Mouse (Mus musculus) brain, embryonic 14.5 days (tissue): ENCODE measurements around the gene Hist1h3e. TPM values are rescaled to one million over a fixed set of nuclear protein-coding genes. Genes with fewer than 3 reads are reported as not detected.

ENCODE experiments used
- DNase-seq: peaks from one replicate; pipeline ENCODE4 v3.0.0-alpha.2; 2011; ENCODE audit warnings: low read depth
- CTCF ChIP-seq: fragments of 200-500 bp; IDR thresholded peaks from 2 replicates; pipeline ENCODE4 v1.5.1; 2012; ENCODE audit warnings: inconsistent platforms, mild to moderate bottlenecking, moderate library complexity, borderline replicate concordance; ENCODE audit not compliant: insufficient read depth, insufficient read length; ENCODE audit errors: extremely low read depth
- POLR2A ChIP-seq: fragments of 200-500 bp; IDR thresholded peaks from 2 replicates; pipeline ENCODE4 v1.6.1; 2012; ENCODE audit warnings: mild to moderate bottlenecking, inconsistent platforms, borderline replicate concordance; ENCODE audit not compliant: poor library complexity, insufficient read depth, insufficient read length, severe bottlenecking; ENCODE audit errors: extremely low read depth
- polyA plus RNA-seq: library from polyadenylated mRNA; depleted of rRNA; stranded (reverse); fragments of >200 nt; gene quantifications from 2 replicates; pipeline ENCODE4 v1.2.3, GENCODE M21; 2012

Hist1h3e gene
- polyA plus RNA-seq, 1 experiment = 34.2 TPM

- no peak for TF ChIP-seq CTCF
- no peak for TF ChIP-seq POLR2A
- peak; percentile 42 for DNase-seq
Observed at GRCm38 (mm10) chr13:23536076-23536822, 25.9 kb downstream of the Hist1h3e start.

DNA sequence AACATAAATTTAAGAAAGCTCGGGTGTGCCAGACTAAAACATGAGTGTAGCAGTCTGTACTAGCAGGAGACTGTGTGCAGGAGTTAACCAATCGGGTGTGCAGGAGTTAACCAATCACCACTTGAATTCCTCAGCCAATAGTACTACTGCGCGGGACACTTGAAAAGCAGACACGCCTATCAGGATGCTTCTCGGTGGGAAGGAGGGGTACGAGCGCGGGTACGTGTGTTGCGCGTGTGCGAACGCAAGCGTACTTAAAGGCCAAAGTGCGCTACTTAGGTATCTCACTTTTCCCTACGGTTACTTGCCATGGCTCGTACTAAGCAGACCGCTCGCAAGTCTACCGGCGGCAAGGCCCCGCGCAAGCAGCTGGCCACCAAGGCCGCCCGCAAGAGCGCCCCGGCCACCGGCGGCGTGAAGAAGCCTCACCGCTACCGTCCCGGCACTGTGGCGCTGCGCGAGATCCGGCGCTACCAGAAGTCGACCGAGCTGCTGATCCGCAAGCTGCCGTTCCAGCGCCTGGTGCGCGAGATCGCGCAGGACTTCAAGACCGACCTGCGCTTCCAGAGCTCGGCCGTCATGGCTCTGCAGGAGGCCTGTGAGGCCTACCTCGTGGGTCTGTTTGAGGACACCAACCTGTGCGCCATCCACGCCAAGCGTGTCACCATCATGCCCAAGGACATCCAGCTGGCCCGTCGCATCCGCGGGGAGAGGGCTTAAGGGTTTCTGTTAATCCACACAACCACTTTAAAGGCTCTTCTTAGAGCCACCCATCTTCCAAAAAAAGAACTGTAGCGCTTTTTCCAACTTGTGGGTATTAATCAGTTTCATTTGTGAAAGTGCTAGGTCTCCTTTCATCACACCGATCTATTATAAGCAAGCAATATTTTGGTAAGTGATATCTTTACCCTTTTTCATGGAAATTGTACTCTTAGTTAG lies 26.8 kb downstream of the Hist1h3e start, which contains the start of gene Hist1h3g:
Hist1h3g (plus strand) TSS at position 286 of the 939 bp plus-strand sequence.
- DNase-seq = peak; percentile 99
- TF ChIP-seq POLR2A = peak; percentile 25; the same call in 1 of the 2 replicates

GRCm38 (mm10) chr13:23534368-23535131 lies 27.6 kb downstream of the Hist1h3e start:
- DNase-seq = no peak
- TF ChIP-seq POLR2A = no peak
- TF ChIP-seq CTCF = no peak

DNA sequence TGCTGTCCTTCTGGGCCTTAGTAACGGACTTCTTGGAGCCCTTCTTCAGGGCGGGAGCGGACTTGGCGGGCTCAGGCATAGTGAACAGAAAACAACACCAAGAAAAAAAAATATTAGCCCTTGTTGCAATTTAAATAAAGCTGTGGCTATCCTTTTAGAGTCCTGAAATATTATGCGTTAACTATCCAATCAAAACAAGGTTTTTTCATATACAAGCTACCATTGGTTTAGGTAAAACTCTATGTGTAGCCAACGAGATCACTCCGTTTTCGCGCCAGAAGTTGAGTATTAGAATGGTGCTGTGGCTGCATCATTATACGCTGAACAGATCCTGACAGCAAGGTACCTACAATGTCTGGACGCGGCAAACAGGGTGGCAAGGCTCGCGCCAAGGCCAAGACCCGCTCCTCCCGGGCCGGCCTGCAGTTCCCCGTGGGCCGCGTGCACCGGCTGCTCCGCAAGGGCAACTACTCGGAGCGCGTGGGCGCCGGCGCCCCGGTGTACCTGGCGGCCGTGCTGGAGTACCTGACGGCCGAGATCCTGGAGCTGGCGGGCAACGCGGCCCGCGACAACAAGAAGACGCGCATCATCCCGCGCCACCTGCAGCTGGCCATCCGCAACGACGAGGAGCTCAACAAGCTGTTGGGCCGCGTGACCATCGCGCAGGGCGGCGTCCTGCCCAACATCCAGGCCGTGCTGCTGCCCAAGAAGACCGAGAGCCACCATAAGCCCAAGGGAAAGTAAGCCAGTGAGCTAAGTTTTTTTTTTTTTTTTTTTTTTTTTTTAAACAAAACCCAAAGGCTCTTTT lies 28.4 kb downstream of the Hist1h3e start, which contains the start of gene Hist1h2af:
Hist1h2af (plus strand) TSS at position 347 of the 808 bp plus-strand sequence.
- DNase-seq = peak; percentile 97

GRCm38 (mm10) chr13:23532262-23533075 lies 29.7 kb downstream of the Hist1h3e start:
- peak; percentile 23 for DNase-seq
- TF ChIP-seq CTCF (no peak), POLR2A (no peak)

GRCm38 (mm10) chr13:23530901-23531875 lies 31.0 kb downstream of the Hist1h3e start, which contains the start of gene Hist1h4h:
TSS of gene Hist1h4h (plus strand) at chr13:23531050.
- peak; percentile 99 for DNase-seq

DNA sequence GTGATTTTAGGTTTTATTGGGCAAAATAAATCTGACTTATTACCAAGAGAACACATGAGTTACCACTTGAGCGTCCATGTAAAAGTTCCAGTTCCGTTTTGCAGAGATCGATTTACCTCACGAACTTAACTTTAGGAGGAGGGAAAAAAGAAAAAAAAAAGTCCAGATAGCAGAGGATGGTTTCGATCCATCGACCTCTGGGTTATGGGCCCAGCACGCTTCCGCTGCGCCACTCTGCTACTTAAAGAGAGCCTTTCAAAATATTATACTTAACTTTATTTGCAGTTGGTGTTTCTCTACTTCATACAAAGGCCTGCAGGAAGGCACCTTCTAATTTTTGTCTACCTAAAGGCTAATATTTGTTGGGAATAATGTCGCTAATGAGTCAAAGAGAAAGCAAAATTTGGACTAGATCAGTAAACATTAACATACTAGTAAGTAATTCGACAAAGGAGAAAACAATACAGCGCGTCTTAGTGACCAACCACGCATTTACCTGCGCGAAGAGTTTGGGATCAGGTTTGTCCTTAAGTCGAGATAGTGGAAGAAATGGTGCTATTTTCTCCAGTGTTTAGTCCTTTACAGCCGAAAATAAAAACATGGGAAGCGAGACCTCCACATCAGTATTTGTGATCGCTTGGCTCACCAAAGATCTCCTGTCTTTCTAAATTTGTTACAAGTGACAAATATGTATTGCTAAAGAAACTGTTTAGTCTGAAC lies 31.8 kb downstream of the Hist1h3e start:
- TF ChIP-seq CTCF (no peak), POLR2A (no peak)
- peak; percentile 78 for DNase-seq

More at GRCm38 (mm10) chr13:23530901-23531875, 31.0 kb downstream of the Hist1h3e start, which contains the start of gene Hist1h4h:
- TF ChIP-seq POLR2A (peak; percentile 76; the same call in 1 of the 2 replicates), CTCF (no peak)

GRCm38 (mm10) chr13:23529480-23530165 lies 32.5 kb downstream of the Hist1h3e start:
- TF ChIP-seq CTCF (no peak), POLR2A (no peak)
- no peak for DNase-seq
